ENCODE assay signal across 26 mouse cellular contexts in the genomic region with DNA sequence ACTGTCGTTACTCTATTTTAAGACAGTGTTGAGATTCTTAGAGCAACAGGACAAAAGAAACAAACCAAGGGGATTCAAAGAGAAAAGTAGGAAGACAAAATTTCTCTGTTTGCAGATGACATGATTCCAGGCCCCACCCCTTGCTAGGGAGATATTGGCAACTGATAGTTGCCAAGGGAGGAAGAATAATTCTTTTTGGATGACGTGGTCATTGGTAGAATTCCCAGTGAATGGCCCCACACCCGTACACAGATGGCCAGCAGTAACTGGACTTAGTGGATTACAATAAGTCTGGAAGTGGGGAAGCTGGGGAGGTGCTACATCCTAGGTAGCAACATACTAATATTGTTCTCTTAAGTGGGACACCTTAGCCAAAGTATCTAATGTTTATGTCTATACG. TPM values are rescaled to one million over a fixed set of nuclear protein-coding genes. Genes with fewer than 3 reads are reported as not detected.
DNase-seq lines count a peak whose midpoint lies in the region; ATAC-seq lines count a peak whose summit lies in the region.
"Had no signal": no experiment of that assay in that cellular context is flagged by ENCODE, and none has a peak within 500 bp of the region (broad histone marks: within the 10 kb centered on the region; RNA-seq: fewer than 3 reads in every experiment).

No protein-coding gene starts in this region.

- peaks cover 6% of the 10 kb centered on the region; the same call in 1 of the 2 replicates for H3K9me3 ChIP-seq in heart, embryonic 12.5 days (replicated peaks)
- no peaks in the 10 kb centered on the region for H3K9me3 ChIP-seq in forebrain, embryonic 16.5 days (ENCODE audit: control insufficient read depth, low read length)
- H3K9me3 ChIP-seq: hindbrain, embryonic 10.5 days; stomach, embryonic 15.5 days had no signal

- no peak overlapping the region for H3K27ac ChIP-seq in heart, embryonic 12.5 days (ENCODE audit: poor library complexity, severe bottlenecking)
- H3K27ac ChIP-seq in forebrain, embryonic 16.5 days (ENCODE audit: low read length) = no peak overlapping the region
- H3K27ac ChIP-seq: hindbrain, embryonic 10.5 days; left cerebral cortex, adult 2 months; stomach, embryonic 15.5 days had no signal

- no peaks in the 10 kb centered on the region for H3K4me1 ChIP-seq in heart, embryonic 12.5 days (replicated peaks)
- H3K4me1 ChIP-seq in forebrain, embryonic 16.5 days (replicated peaks; ENCODE audit: control insufficient read depth, insufficient read depth, low read length) = no peaks in the 10 kb centered on the region
- H3K4me1 ChIP-seq: hindbrain, embryonic 10.5 days; stomach, embryonic 15.5 days had no signal

- H3K36me3 ChIP-seq in heart, embryonic 12.5 days = no peaks in the 10 kb centered on the region
- no peaks in the 10 kb centered on the region for H3K36me3 ChIP-seq in forebrain, embryonic 16.5 days (ENCODE audit: control insufficient read depth, insufficient read depth)
- H3K36me3 ChIP-seq: hindbrain, embryonic 10.5 days; stomach, embryonic 15.5 days had no signal

- peak; percentile 91 for DNase-seq in heart, adult 11 months
- peak; percentile 36 for DNase-seq in urinary bladder, postnatal 14 days (ENCODE audit: low spot score)
- DNase-seq in urinary bladder, postnatal 4 days (ENCODE audit: low spot score in 2 of 2) = no peak
- peak; percentile 31 for DNase-seq in gastrocnemius, postnatal 10 days
- DNase-seq in skeletal muscle tissue, adult 2 months (ENCODE audit: low read depth, low spot score) = peak; percentile 84
- DNase-seq: adrenal gland, adult 8-10 months; cerebellum, adult 8-10 months; embryo, embryonic 11 days; retina, postnatal 1 day; spleen, adult 18-20 months had no signal

- no peak for ATAC-seq in heart, embryonic 12.5 days (ENCODE audit: insufficient number of reproducible peaks, low FRiP score)
- ATAC-seq in CD4-positive, CD25-positive, alpha-beta regulatory T cell, adult 4 months = no peak
- no peak for ATAC-seq in forebrain, embryonic 16.5 days

- no peak overlapping the region for H3K4me2 ChIP-seq in heart, embryonic 12.5 days
- no peak overlapping the region for H3K4me2 ChIP-seq in forebrain, embryonic 16.5 days (ENCODE audit: low read length)
- H3K4me2 ChIP-seq: midbrain, embryonic 11.5 days; stomach, embryonic 15.5 days had no signal

- no peak overlapping the region for H3K9ac ChIP-seq in heart, embryonic 12.5 days
- H3K9ac ChIP-seq in forebrain, embryonic 16.5 days (replicated peaks; ENCODE audit: low read depth, low read length) = no peak overlapping the region
- H3K9ac ChIP-seq: stomach, embryonic 15.5 days had no signal

- no peaks in the 10 kb centered on the region for H3K27me3 ChIP-seq in heart, embryonic 12.5 days (replicated peaks)
- H3K27me3 ChIP-seq in forebrain, embryonic 16.5 days (replicated peaks; ENCODE audit: control insufficient read depth, insufficient read depth, low read length) = no peaks in the 10 kb centered on the region
- H3K27me3 ChIP-seq: stomach, embryonic 15.5 days had no signal

- H3K4me3 ChIP-seq in heart, embryonic 12.5 days = no peak overlapping the region
- H3K4me3 ChIP-seq in forebrain, embryonic 16.5 days (replicated peaks; ENCODE audit: low read length) = no peak overlapping the region
- H3K4me3 ChIP-seq: hindbrain, embryonic 10.5 days; left cerebral cortex, adult 2 months; stomach, embryonic 15.5 days had no signal

- 84% methylated on average over 4 of the region's 4 CpGs for WGBS in heart, embryonic 12.5 days
- WGBS in forebrain, embryonic 16.5 days = 86% methylated on average over 4 of the region's 4 CpGs

RNA-seq across cellular contexts. Expression of a gene that starts 22.0 kb away (rescaled TPM):
- not detected in 2 replicates for polyA plus RNA-seq in heart, embryonic 12.5 days (2016; fragmentation: Nextera tagmentation; extraction: Ambion mirVana)
- total RNA-seq in gastrocnemius, postnatal 10 days (2021) = not detected
- polyA plus RNA-seq in CD4-positive, CD25-positive, alpha-beta regulatory T cell, adult 4 months (2017; shearing (Covaris generic)) = not detected
- polyA plus RNA-seq in forebrain, embryonic 16.5 days (2015; fragmentation: Nextera tagmentation; extraction: Ambion mirVana) = 0.19 TPM in 1 of 2 replicates, not detected in the other
- total RNA-seq: adrenal gland, adult 8-10 months; ES-E14; granulocyte monocyte progenitor cell, adult 5-6 weeks; layer of hippocampus, adult 18-20 months; left cerebral cortex, adult 2 months; liver, adult 2 months; neutrophil, adult 5-6 weeks had no signal
- polyA plus RNA-seq: C2C12; hindbrain, embryonic 10.5 days; kidney, embryonic 14.5 days; liver, adult 2 months; lung, embryonic 16.5 days; midbrain, embryonic 11.5 days; stomach, embryonic 15.5 days; thymus, postnatal 0 days had no signal

Comparison
In these comparisons a context has a peak if more than half of its experiments do, and no peak if none do; other contexts are left out.
1. DNase-seq: peak in heart, adult 11 months (single experiment), urinary bladder, postnatal 14 days (single experiment), gastrocnemius, postnatal 10 days (single experiment) and skeletal muscle tissue, adult 2 months (single experiment); none in urinary bladder, postnatal 4 days (0 of 2).